Mouse (Mus musculus): Measurements from ENCODE around the gene Tbx6. TPM values are rescaled to one million over a fixed set of nuclear protein-coding genes. Genes with fewer than 3 reads are reported as not detected.

Gene Tbx6
- polyA plus RNA-seq (2017; shearing (Covaris generic)), result 2.8 TPM

GRCm38 (mm10) chr7:126780971-126781635 lies at the start of gene Tbx6:
Gene Tbx6 (plus strand): TSS chr7:126781483.

DNA sequence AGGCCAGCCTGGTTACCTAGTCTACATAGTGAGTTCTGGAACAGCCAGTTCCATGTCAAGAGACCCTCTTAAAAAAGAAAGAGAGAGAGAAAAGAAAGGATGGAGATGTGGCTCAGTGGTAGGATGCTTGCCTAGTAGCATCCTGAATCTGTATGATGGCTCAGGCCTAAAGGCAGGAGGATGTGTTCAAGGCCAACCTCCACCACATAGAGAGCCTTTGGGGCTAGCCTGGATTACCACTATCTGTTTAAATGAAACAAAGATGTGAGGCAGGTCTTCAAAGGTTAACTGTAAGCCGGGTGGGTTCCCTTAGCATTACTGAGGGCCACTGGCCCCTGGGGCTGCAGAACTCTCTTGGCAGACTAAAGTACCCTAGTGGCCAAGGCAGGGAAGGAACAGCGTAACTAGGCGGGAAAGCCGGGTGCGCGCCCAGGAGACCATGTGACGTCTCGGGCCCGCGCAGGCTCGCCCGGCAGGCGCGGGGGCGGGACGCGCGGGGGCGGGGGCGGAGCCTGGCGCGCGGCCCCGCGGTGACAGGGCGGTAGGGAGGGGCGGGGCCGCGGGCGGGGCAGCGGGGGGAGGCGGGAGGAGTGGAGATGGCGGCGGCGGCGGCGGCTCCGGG lies 22.1 kb upstream of the Tbx6 start, which contains the start of gene Mapk3:
Gene Mapk3 (plus strand): TSS at position 552 of the 622 bp plus-strand sequence.

GRCm38 (mm10) chr7:126766201-126766600 lies 15.1 kb upstream of the Tbx6 start, which contains the start of gene Gdpd3:
Gene Gdpd3 (plus strand): TSS chr7:126766334.

DNA sequence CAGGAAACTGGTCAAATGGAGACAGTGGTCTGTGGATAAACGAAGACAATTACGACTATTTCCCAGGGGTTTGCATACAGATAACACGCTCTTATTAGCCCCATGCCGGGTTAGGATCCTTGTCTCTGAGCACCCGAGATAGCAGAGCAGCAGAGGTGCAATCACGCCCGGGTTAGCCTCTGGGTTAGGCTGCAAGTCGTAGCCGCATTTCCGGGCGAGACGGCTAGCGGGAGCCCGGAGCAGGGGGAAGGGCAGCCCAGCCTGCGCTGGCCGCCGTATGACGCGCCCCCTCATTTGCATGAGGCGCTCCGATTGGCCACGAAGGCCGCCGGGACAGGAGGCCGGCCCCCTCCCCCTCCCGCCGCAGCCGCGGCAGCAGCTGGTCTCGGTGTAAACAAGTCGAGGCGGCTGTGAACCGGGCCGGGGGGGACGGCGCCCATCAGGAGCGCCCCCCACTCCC lies 4.7 kb upstream of the Tbx6 start, which contains the start of gene Ypel3:
Gene Ypel3 (plus strand): TSS at position 358 of the 460 bp plus-strand sequence.

GRCm38 (mm10) chr7:126791851-126792720 lies 10.8 kb downstream of the Tbx6 start, which contains the start of gene Ppp4c:
Gene Ppp4c (minus strand): TSS chr7:126792496.

GRCm38 (mm10) chr7:126797411-126798126 lies 16.3 kb downstream of the Tbx6 start, which contains the start of gene Fam57b:
Gene Fam57b (plus strand): TSS chr7:126797668.

GRCm38 (mm10) chr7:126831539-126831938 lies 50.3 kb downstream of the Tbx6 start, which contains the start of gene 4930451I11Rik:
Gene 4930451I11Rik (minus strand): TSS chr7:126831639.

Other genes with a start within 250 kb of the Tbx6 start
- 159 TPM for gene Eif3c, start 215.1 kb upstream of the Tbx6 start, polyA plus RNA-seq (2017; shearing (Covaris generic))
- 7.1 TPM for gene Apobr, start 196.5 kb upstream of the Tbx6 start, polyA plus RNA-seq (2017; shearing (Covaris generic))
- 105 TPM for gene Cln3, start 195.7 kb upstream of the Tbx6 start, polyA plus RNA-seq (2017; shearing (Covaris generic))
- not detected for gene Il27, start 186.5 kb upstream of the Tbx6 start, polyA plus RNA-seq (2017; shearing (Covaris generic))
- gene Nupr1, start 150.6 kb upstream of the Tbx6 start, polyA plus RNA-seq (2017; shearing (Covaris generic)), result 1.8 TPM
- 79.6 TPM for gene Sgf29, start 132.2 kb upstream of the Tbx6 start, polyA plus RNA-seq (2017; shearing (Covaris generic))
- 0.29 TPM for gene Sult1a1, start 105.1 kb upstream of the Tbx6 start, polyA plus RNA-seq (2017; shearing (Covaris generic))
- 102 TPM for gene Bola2, start 86.1 kb upstream of the Tbx6 start, polyA plus RNA-seq (2017; shearing (Covaris generic))
- 2.0 TPM for gene Slx1b, start 85.7 kb upstream of the Tbx6 start, polyA plus RNA-seq (2017; shearing (Covaris generic))
- gene Coro1a, start 73.7 kb upstream of the Tbx6 start, polyA plus RNA-seq (2017; shearing (Covaris generic)), result 1,760 TPM
- gene Mapk3, start 21.9 kb upstream of the Tbx6 start, polyA plus RNA-seq (2017; shearing (Covaris generic)), result 18.7 TPM
- 2.5 TPM for gene Gdpd3, start 15.1 kb upstream of the Tbx6 start, polyA plus RNA-seq (2017; shearing (Covaris generic))
- gene Ypel3, start 4.5 kb upstream of the Tbx6 start, polyA plus RNA-seq (2017; shearing (Covaris generic)), result 341 TPM
- gene Ppp4c, start 11.0 kb downstream of the Tbx6 start, polyA plus RNA-seq (2017; shearing (Covaris generic)), result 405 TPM
- not detected for gene Fam57b, start 16.2 kb downstream of the Tbx6 start, polyA plus RNA-seq (2017; shearing (Covaris generic))
- not detected for gene 4930451I11Rik, start 50.2 kb downstream of the Tbx6 start, polyA plus RNA-seq (2017; shearing (Covaris generic))
- gene Doc2a, start 65.9 kb downstream of the Tbx6 start, polyA plus RNA-seq (2017; shearing (Covaris generic)), result 0.45 TPM
- 13.9 TPM for gene Hirip3, start 80.5 kb downstream of the Tbx6 start, polyA plus RNA-seq (2017; shearing (Covaris generic))
- 55.1 TPM for gene Ino80e, start 80.9 kb downstream of the Tbx6 start, polyA plus RNA-seq (2017; shearing (Covaris generic))
- 39.3 TPM for gene Taok2, start 103.2 kb downstream of the Tbx6 start, polyA plus RNA-seq (2017; shearing (Covaris generic))
- gene Tmem219, start 141.4 kb downstream of the Tbx6 start, polyA plus RNA-seq (2017; shearing (Covaris generic)), result 41.2 TPM
- 37.4 TPM for gene Kctd13, start 147.4 kb downstream of the Tbx6 start, polyA plus RNA-seq (2017; shearing (Covaris generic))
- 0.30 TPM for gene Asphd1, start 168.1 kb downstream of the Tbx6 start, polyA plus RNA-seq (2017; shearing (Covaris generic))
- 0.27 TPM for gene Sez6l2, start 169.1 kb downstream of the Tbx6 start, polyA plus RNA-seq (2017; shearing (Covaris generic))
- 127 TPM for gene Cdipt, start 194.4 kb downstream of the Tbx6 start, polyA plus RNA-seq (2017; shearing (Covaris generic))
- 0.57 TPM for gene Cdiptos, start 194.6 kb downstream of the Tbx6 start, polyA plus RNA-seq (2017; shearing (Covaris generic))
- 75.7 TPM for gene Mvp, start 233.1 kb downstream of the Tbx6 start, polyA plus RNA-seq (2017; shearing (Covaris generic))
- 1.7 TPM for gene Pagr1b, start 235.0 kb downstream of the Tbx6 start, polyA plus RNA-seq (2017; shearing (Covaris generic))
- 49.8 TPM for gene Pagr1a, start 235.9 kb downstream of the Tbx6 start, polyA plus RNA-seq (2017; shearing (Covaris generic))
- 13.4 TPM for gene Gm42742, start 239.6 kb downstream of the Tbx6 start, polyA plus RNA-seq (2017; shearing (Covaris generic))
- 4.9 TPM for gene Prrt2, start 239.7 kb downstream of the Tbx6 start, polyA plus RNA-seq (2017; shearing (Covaris generic))
- gene Maz, start 245.6 kb downstream of the Tbx6 start, polyA plus RNA-seq (2017; shearing (Covaris generic)), result 66.5 TPM

Data from effector memory CD4-positive, alpha-beta T cell, adult 7 months (primary cell).